Mouse (Mus musculus) bone marrow macrophage, adult 2 months (primary cell): Measurements from ENCODE around the gene Rffl. TPM values are rescaled to one million over a fixed set of nuclear protein-coding genes. Genes with fewer than 3 reads are reported as not detected.

Experiments
- H3K27ac ChIP-seq: 2 replicates; pipeline ENCODE4 v1.5.1; 2012; ENCODE audit warnings: low read depth, low read length; ENCODE audit not compliant: insufficient read depth
- H3K4me1 ChIP-seq: 2 replicates; pipeline ENCODE4 v1.6.1; 2012; ENCODE audit warnings: low read length; ENCODE audit not compliant: control insufficient read depth, insufficient read depth
- H3K4me3 ChIP-seq: 2 replicates; pipeline ENCODE4 v1.5.1; 2012; ENCODE audit warnings: mild to moderate bottlenecking, low read length, moderate library complexity; ENCODE audit not compliant: insufficient read depth
- CTCF ChIP-seq: IDR thresholded peaks from 2 replicates; pipeline ENCODE4 v1.5.1; 2012; ENCODE audit warnings: low read depth, mild to moderate bottlenecking, low read length, moderate library complexity
- POLR2A ChIP-seq: IDR thresholded peaks from 2 replicates; pipeline ENCODE4 v1.6.1; 2012; ENCODE audit warnings: mild to moderate bottlenecking, low read depth, low read length, borderline replicate concordance
- polyA plus RNA-seq: library from polyadenylated mRNA; stranded (reverse); fragments of >200 nt; gene quantifications from 2 replicates; pipeline ENCODE4 v1.2.4, GENCODE M21; 2012; ENCODE audit not compliant: missing spikeins, insufficient read depth, insufficient read length

The Rffl gene
- polyA plus RNA-seq: 11.7 and 12.7 TPM in 2 replicates

DNA sequence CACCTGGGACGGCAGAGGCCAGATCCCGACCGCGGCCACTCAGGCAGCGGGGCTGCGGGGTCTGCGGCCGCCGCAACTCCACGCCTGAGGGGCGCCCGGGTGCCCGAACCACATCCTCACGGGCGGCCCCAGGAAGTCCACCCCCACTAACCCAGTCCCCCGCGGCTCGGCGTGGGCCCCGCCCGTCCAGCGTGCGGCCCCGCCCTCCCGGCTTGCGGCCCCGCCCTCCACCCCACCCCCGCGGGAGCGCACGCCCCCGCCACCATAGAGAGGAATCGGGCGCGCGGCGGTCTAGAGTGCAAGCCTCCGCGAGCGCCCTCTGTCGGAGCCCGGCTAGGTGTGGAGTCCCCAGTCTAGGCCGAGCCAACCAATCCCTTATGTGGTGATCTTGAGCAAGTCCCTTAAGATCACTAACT, at the start of gene Rffl:
Gene Rffl, minus strand, starts transcription at position 180 of the 416 bp plus-strand sequence.
- TF ChIP-seq POLR2A (no peak), CTCF (peak; percentile 38; the same call in 1 of the 2 replicates)
- peak within 1 kb of the TSS; percentile 84 for H3K4me3 ChIP-seq
- H3K4me1 ChIP-seq: peaks cover 20% of the 10 kb centered on the region
- peak within 1 kb of the TSS; percentile 90 for H3K27ac ChIP-seq

DNA sequence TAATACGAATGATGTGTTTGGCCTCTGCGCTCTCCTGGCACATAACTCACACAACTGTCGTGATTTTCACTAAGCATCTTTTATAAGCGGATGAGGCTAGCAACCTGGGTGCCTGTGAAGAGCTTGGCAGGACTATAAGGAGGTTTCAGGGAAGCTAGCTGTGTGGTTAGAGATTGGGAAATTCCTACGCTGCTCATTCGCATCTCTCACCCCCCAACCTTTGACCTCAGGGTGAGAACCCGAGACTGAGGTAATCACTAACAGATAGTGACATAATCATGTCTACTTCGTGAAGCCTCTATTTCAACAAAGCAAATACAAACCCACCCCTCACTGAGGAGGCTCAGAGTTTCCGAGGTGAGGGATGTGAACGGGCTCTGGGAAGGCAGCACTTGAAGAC, 49.8 kb upstream of the Rffl start:
- H3K4me1 ChIP-seq: no peaks in the 10 kb centered on the region
- TF ChIP-seq CTCF: no peak
- TF ChIP-seq POLR2A: no peak
- no peak overlapping the region for H3K27ac ChIP-seq
- H3K4me3 ChIP-seq: no peak overlapping the region

DNA sequence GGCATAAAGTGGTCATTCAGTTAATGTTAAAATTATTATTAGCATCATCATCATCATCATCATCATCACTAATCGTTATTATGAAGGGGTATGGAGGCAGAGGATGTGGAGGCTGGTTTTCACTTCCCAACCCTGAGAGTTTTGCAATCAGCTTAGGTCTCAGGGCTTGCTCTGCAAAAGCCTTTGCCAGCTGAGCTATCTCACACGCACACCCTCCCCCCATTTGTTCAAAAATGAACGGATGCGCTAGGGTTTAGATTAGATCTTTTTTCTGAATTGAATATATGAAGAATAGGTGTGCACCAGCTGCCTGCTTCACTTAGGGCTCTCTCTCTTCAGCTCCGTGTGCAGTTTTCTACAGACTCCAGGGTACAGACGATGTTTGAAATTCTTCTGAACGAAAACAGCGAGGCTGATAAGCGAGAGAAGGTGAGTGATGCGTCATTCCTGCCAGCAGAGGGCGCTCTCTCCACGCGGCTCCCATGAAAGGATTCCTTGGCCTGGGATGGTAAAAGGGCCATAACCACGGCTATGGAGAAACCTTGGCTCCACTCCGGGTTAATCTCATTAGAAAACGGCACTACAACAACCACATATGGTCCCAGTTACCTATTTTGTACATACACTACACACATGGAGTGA, 43.8 kb upstream of the Rffl start:
- Histone ChIP-seq H3K27ac (no peak overlapping the region), H3K4me1 (no peaks in the 10 kb centered on the region), H3K4me3 (no peak overlapping the region)
- TF ChIP-seq POLR2A (no peak), CTCF (peak; percentile 92)

DNA sequence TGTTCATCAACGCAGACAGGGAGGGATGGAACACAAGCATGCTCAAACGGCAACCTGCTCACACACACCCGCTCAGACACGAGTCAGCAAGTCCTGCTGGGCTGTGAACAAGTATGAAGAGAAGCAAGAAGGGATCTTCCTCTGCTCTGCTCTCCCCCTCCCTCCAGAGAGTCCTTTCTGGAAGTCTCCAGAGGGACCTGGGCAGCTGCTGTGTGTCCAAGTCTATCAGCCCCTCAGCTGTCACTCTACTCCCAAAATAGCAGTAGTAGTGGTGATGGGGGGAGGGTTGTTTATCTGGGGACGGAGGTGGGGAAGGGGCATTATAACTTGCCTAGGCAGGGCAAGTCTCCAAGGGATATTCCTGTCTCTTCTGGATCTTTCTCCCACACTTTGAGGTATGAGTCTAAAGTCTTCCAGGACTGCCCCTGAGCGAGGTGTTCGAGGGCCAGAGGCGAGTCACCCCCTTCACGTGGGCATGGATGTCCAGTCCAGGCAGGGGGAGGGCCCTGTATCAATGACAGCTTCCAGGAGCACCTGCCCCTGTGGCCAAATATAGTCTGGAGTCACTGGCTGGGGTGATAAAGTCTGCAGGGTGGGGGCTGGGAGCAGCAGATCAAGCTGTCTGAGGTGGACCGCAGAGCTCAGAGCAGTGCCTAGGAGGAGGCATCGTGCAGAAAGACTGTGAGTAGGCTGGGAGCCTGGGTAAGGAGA, 39.8 kb upstream of the Rffl start:
- Histone ChIP-seq H3K4me3 (no peak overlapping the region), H3K27ac (no peak overlapping the region), H3K4me1 (peaks cover 8% of the 10 kb centered on the region)
- TF ChIP-seq CTCF: no peak
- no peak for TF ChIP-seq POLR2A

DNA sequence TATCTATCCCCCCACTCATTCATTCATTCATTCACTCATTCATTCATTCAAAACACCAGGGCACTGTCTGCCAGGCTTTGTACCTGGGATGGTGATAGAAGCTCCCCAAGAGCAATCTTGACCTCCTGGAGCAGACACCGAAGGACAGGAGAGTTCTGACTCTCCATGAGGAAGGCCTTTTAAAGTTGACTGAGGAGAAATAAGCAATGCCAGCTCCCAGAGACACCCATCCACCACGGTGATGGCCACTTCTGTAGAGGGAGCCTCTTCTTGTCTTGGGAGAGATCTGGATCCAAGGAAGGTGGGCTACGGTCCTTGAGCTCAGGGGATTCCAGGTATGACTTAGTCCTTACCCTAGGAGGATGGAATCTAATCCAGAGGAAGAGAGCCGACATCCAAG, 39.2 kb upstream of the Rffl start, which contains the start of gene Unc45b:
Gene Unc45b, plus strand, starts transcription at position 301 of the 400 bp plus-strand sequence.
- H3K27ac ChIP-seq: no peak within 1 kb of the TSS
- TF ChIP-seq POLR2A (no peak), CTCF (no peak)
- H3K4me1 ChIP-seq: peaks cover 11% of the 10 kb centered on the region
- no peak within 1 kb of the TSS for H3K4me3 ChIP-seq

DNA sequence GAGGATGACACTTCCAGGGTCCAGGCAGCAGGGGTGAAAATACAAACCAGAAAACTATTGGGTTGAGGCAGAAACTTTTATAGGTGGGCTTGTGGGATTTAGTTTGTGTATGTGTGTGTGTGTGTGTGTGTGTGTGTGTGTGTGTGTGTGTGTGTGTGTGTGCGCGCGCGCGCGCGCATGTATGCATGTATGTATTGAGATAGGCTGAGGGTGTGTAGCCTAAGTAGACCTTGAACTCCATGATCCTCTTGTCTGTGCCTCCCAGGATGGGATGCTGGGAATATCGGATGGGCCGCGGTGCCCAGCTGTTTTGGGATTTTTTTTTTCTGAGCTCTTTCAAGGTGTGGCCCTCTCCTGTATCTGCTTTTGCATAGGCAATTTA, 37.6 kb upstream of the Rffl start:
- peaks cover 13% of the 10 kb centered on the region for H3K4me1 ChIP-seq
- H3K27ac ChIP-seq: no peak overlapping the region
- H3K4me3 ChIP-seq: no peak overlapping the region; the same call in 1 of the 2 replicates
- TF ChIP-seq CTCF (no peak), POLR2A (no peak)

DNA sequence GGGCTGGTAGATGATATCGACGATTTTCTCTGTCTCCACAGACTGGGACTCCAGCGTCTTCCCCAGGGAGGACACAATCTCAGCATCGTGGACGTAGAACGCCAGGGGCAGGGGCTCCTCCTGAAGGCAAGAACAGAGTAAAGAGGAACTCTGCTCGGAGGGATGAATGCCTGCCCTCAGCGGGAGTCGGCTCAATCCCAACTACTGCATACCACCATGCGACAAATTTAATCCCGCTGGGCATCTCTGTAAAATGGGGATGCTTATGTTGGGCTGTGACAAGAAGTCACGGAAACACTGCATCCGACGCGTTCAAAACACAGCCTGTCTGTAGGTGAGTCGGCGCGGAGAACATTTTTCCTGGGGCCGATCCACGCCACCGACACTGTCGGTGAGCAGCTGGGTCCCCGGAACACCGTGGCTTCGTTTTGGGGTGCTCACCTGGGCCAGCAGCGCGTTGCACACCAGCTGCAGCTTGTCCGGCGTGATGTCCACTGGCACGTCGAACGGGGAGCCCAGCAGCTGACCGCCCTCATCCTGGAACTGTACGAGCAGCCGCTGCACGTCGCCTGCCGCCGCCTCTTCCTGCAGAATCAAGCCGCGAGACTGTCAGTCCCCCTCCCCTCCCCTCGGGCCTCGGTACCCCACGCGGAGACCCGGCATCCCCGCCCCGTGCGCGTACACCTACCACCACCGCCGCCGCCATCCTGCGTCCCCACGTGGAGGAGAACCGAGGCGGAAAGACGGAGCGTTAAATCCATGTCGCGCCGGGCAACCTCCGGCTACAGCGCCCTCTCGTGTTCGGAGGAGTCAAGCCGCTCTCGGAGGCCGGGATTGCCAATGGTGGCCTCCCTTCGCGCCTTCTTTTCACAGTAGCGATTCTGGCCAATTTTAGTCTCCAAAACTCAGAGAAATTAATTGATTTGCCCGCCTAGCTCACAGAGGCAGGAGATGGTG, 36.9 kb upstream of the Rffl start, which contains the start of gene Nle1:
Gene Nle1, minus strand, starts transcription at position 761 of the 957 bp plus-strand sequence.
- Histone ChIP-seq H3K4me1 (peaks cover 13% of the 10 kb centered on the region), H3K27ac (no peak within 1 kb of the TSS), H3K4me3 (peak within 1 kb of the TSS; percentile 88)
- TF ChIP-seq CTCF (peak; percentile 50; the same call in 1 of the 2 replicates), POLR2A (no peak)

DNA sequence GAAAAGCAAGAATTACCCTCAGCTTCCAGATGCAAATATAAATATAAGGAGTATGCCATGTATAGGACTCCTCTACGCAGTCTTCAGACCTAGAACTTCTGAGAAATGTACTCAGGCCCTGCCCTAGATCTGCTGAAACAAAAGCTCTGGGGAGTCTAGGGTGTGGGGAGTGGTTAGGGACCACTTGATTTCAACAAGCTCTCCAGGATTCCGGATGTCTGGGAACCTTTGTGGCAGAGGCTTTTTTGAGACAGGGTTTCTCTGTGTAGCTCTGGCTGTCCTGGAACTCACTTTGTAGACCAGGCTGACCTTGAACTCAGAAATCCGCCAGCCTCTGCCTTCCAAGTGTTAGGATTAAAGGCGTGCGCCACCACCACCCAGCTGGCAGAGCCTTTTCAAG, 34.8 kb upstream of the Rffl start:
- Histone ChIP-seq H3K27ac (no peak overlapping the region), H3K4me3 (no peak overlapping the region), H3K4me1 (peaks cover 13% of the 10 kb centered on the region)
- TF ChIP-seq POLR2A: no peak
- TF ChIP-seq CTCF: no peak

DNA sequence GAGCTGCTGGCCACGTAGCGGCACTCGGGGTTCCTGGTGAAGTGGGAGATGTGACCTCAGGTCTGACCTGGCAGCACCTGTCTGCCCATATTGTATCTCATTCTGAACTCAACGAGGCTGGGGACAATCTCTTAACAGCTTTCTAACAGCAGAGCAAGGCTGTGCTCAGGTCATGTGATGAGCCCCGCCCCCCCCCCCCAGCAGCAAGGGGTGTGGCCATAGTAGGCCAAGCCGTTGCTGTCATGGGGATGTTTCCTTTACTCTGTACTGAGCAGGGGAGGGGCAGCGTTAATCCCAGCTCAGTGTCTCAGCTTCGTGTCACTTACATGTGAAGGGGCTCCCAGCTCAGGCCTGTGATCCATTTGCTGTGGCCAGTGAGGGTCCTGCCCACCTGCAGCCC, 33.9 kb upstream of the Rffl start:
- Histone ChIP-seq H3K4me3 (no peak overlapping the region), H3K4me1 (peaks cover 13% of the 10 kb centered on the region), H3K27ac (no peak overlapping the region)
- no peak for TF ChIP-seq POLR2A
- TF ChIP-seq CTCF: no peak
